Mouse (Mus musculus) megakaryocyte, embryonic 14.5 days (primary cell): ENCODE measurements at regions not wholly inside any gene's neighbourhood (a gene's known extent, or its start where the extent isn't known, plus 50 kb on each side); places are given as distances from the start of the nearest gene placed in this dataset.

Experiments
- FLI1 ChIP-seq: IDR thresholded peaks from 2 replicates; pipeline ENCODE4 v1.6.1; 2012; ENCODE audit warnings: low read length, inconsistent platforms, mixed read lengths
- GATA1 ChIP-seq: IDR thresholded peaks from 3 replicates; pipeline ENCODE4 v1.6.1; 2012; ENCODE audit warnings: mixed read lengths, low read length, inconsistent platforms, borderline replicate concordance

DNA sequence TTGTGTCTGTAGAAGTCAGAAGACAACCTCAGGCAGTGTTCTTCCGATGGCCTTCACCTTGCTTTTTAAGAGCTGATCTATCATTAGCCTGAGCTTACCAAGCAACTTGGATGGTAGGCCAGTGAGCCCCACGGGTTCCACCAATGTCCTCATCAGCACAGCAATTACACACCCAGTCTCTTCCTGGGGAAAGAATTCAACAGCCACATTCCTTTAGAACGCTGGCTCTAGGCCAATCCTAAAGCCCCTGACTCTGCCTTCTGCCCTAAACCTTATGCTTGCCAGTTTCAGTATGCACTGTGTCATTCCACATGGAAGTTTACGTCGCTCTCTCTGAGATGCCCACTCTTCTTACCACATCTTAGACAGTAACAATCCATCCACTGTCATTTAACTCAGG, 52.8 kb downstream of the 3110018I06Rik start:
- TF ChIP-seq GATA1 = no peak
- TF ChIP-seq FLI1 = no peak
